ENCODE assay signal across 9 mouse cellular contexts in genomic region chr10:70246076-70246475, GRCm38 (mm10). TPM values are rescaled to one million over a fixed set of nuclear protein-coding genes. Genes with fewer than 3 reads are reported as not detected.
DNase-seq lines count a peak whose midpoint lies in the region; ATAC-seq and TF ChIP-seq lines count a peak whose summit lies in the region.
"Had no signal": no experiment of that assay in that cellular context is flagged by ENCODE, and none has a peak within 500 bp of the region (broad histone marks: within the 10 kb centered on the region; RNA-seq: fewer than 3 reads in every experiment).

No protein-coding gene starts in this region.

- H3K9me3 ChIP-seq in heart, postnatal 0 days (replicated peaks; ENCODE audit: control insufficient read depth, low read length), result no peaks in the 10 kb centered on the region
- H3K9me3 ChIP-seq in limb, embryonic 11.5 days (ENCODE audit: control insufficient read depth, low read length), result no peaks in the 10 kb centered on the region
- no peaks in the 10 kb centered on the region for H3K9me3 ChIP-seq in neural tube, embryonic 14.5 days (ENCODE audit: control insufficient read depth, low read length)

- H3K4me1 ChIP-seq in lung, adult 2 months (ENCODE audit: control insufficient read depth, insufficient read depth, low read length), result peaks cover 8% of the 10 kb centered on the region
- H3K4me1 ChIP-seq in heart, postnatal 0 days (ENCODE audit: control insufficient read depth, insufficient read depth), result no peaks in the 10 kb centered on the region
- H3K4me1 ChIP-seq in limb, embryonic 11.5 days (ENCODE audit: control insufficient read depth, insufficient read depth, low read length), result peaks cover 4% of the 10 kb centered on the region; the same call in 1 of the 2 replicates
- 0 out of 2 replicates have a peak, but pooled peaks cover 2% of the 10 kb centered on the region for H3K4me1 ChIP-seq in neural tube, embryonic 14.5 days (ENCODE audit: control insufficient read depth, insufficient read depth, low read length)

- ATAC-seq in heart, postnatal 0 days (ENCODE audit: insufficient read depth, low read depth), result no peak
- no peak for ATAC-seq in limb, embryonic 11.5 days (ENCODE audit: insufficient number of reproducible peaks, low FRiP score, low TSS enrichment, low read depth)
- no peak for ATAC-seq in neural tube, embryonic 14.5 days (ENCODE audit: low read depth)
- ATAC-seq in inflammation-experienced regulatory T-cells, adult 6 months, result no peak
- ATAC-seq in activated CD4-positive, CD25-positive, alpha-beta regulatory T cell, adult 4 months, result no peak

- H3K4me3 ChIP-seq in lung, adult 2 months (replicated peaks; ENCODE audit: extremely low read depth, low read depth, low read length), result peak overlapping the region; percentile 88
- peak overlapping the region; percentile 65; the same call in 1 of the 2 replicates for H3K4me3 ChIP-seq in heart, postnatal 0 days (ENCODE audit: low read depth, low read length)
- peak overlapping the region; percentile 59; the same call in 1 of the 2 replicates for H3K4me3 ChIP-seq in limb, embryonic 11.5 days (ENCODE audit: low read depth, low read length)
- peak overlapping the region; percentile 60; the same call in 1 of the 2 replicates for H3K4me3 ChIP-seq in neural tube, embryonic 14.5 days (ENCODE audit: low read depth, low read length)

- H3K27me3 ChIP-seq in heart, postnatal 0 days (ENCODE audit: control insufficient read depth, insufficient read depth, low read length), result peaks cover 16% of the 10 kb centered on the region
- peaks cover 31% of the 10 kb centered on the region for H3K27me3 ChIP-seq in limb, embryonic 11.5 days (ENCODE audit: control insufficient read depth, insufficient read depth, low read length)
- H3K27me3 ChIP-seq in neural tube, embryonic 14.5 days (ENCODE audit: control insufficient read depth, insufficient read depth, low read length), result peaks cover 14% of the 10 kb centered on the region; the same call in 1 of the 2 replicates

- 34% methylated on average over 9 of the region's 9 CpGs for WGBS in lung, adult 2 months
- 46% methylated on average over 9 of the region's 9 CpGs for WGBS in heart, postnatal 0 days
- WGBS in limb, embryonic 11.5 days, result 30% methylated on average over 9 of the region's 9 CpGs
- WGBS in neural tube, embryonic 14.5 days, result 18% methylated on average over 9 of the region's 9 CpGs

- peak overlapping the region; percentile 96 for H3K4me2 ChIP-seq in heart, postnatal 0 days (ENCODE audit: low read depth, low read length)
- peak overlapping the region; percentile 96 for H3K4me2 ChIP-seq in limb, embryonic 11.5 days (ENCODE audit: low read depth, severe bottlenecking)
- H3K4me2 ChIP-seq in neural tube, embryonic 14.5 days (ENCODE audit: low read depth, low read length), result peak overlapping the region; percentile 96

- no peak for DNase-seq in lung, adult 2 months
- no peak for DNase-seq in lung, postnatal 4 days
- no peak for DNase-seq in heart, postnatal 0 days (ENCODE audit: low spot score)
- peak; percentile 32 for DNase-seq in limb, embryonic 11.5 days (ENCODE audit: low spot score)
- DNase-seq in right cerebral cortex, adult 18-20 months, result no peak

- no peaks in the 10 kb centered on the region for H3K36me3 ChIP-seq in heart, postnatal 0 days (replicated peaks; ENCODE audit: control insufficient read depth, insufficient read depth, low read length)
- no peaks in the 10 kb centered on the region for H3K36me3 ChIP-seq in limb, embryonic 11.5 days (ENCODE audit: control insufficient read depth, insufficient read depth, low read length)
- no peaks in the 10 kb centered on the region for H3K36me3 ChIP-seq in neural tube, embryonic 14.5 days (ENCODE audit: control insufficient read depth, insufficient read depth, low read length)

- H3K27ac ChIP-seq in heart, postnatal 0 days (ENCODE audit: low read depth), result no peak overlapping the region
- H3K27ac ChIP-seq in limb, embryonic 11.5 days (replicated peaks; ENCODE audit: low read depth, low read length), result no peak overlapping the region
- no peak overlapping the region for H3K27ac ChIP-seq in neural tube, embryonic 14.5 days (ENCODE audit: low read depth, low read length)

- H3K9ac ChIP-seq in heart, postnatal 0 days (replicated peaks; ENCODE audit: low read depth, low read length), result no peak overlapping the region
- no peak overlapping the region for H3K9ac ChIP-seq in limb, embryonic 11.5 days (ENCODE audit: low read length)
- H3K9ac ChIP-seq in neural tube, embryonic 14.5 days (replicated peaks; ENCODE audit: low read depth, low read length), result peak overlapping the region; percentile 69; the same call in 1 of the 2 replicates

- no peak for TF ChIP-seq POLR2A in lung, adult 2 months (IDR thresholded peaks at IDR 0.05; ENCODE audit: borderline replicate concordance, extremely low read depth, low read depth, low read length)

- TF ChIP-seq CTCF in lung, adult 2 months (IDR thresholded peaks at IDR 0.05; ENCODE audit: insufficient read depth, low read length), result no peak
- no peak for TF ChIP-seq CTCF in heart, postnatal 0 days (IDR thresholded peaks at IDR 0.05; ENCODE audit: low read depth)

- TF ChIP-seq EP300 in heart, postnatal 0 days (IDR thresholded peaks at IDR 0.05; ENCODE audit: low read depth), result no peak

RNA-seq across cellular contexts. Expression of gene Slc16a9, which starts 1.2 kb away (rescaled TPM):
- polyA plus RNA-seq in lung, adult 2 months (2012; rRNA removed), result 47.8 and 53.2 TPM in 2 replicates
- 1.6 and 2.0 TPM in 2 replicates for total RNA-seq in heart, postnatal 0 days (2014; rRNA removed; ENCODE audit: low replicate concordance)
- polyA plus RNA-seq in heart, postnatal 0 days (2015; fragmentation: Nextera tagmentation; extraction: Ambion mirVana), result 0.77 and 0.86 TPM in 2 replicates
- 0.11 and 0.16 TPM in 2 replicates for polyA plus RNA-seq in limb, embryonic 11.5 days (2014; fragmentation: Nextera tagmentation; extraction: Ambion mirVana)
- 0.62 and 1.3 TPM in 2 replicates for polyA plus RNA-seq in neural tube, embryonic 14.5 days (2014; fragmentation: Nextera tagmentation; extraction: Ambion mirVana)
- not detected for polyA plus RNA-seq in inflammation-experienced regulatory T-cells, adult 6 months (2017; shearing (Covaris generic))
- not detected for polyA plus RNA-seq in activated CD4-positive, CD25-positive, alpha-beta regulatory T cell, adult 4 months (2017; shearing (Covaris generic))

RNA-seq across cellular contexts. Expression of gene Mrln, which starts 41.6 kb away (rescaled TPM):
- polyA plus RNA-seq in lung, adult 2 months (2012; rRNA removed), result 0.66 and 5.7 TPM in 2 replicates
- not detected in 2 replicates for total RNA-seq in heart, postnatal 0 days (2014; rRNA removed; ENCODE audit: low replicate concordance)
- polyA plus RNA-seq in heart, postnatal 0 days (2015; fragmentation: Nextera tagmentation; extraction: Ambion mirVana), result 0.51 TPM in 1 of 2 replicates, not detected in the other
- polyA plus RNA-seq in limb, embryonic 11.5 days (2014; fragmentation: Nextera tagmentation; extraction: Ambion mirVana), result 9.9 and 10.4 TPM in 2 replicates
- 0.82 and 1.3 TPM in 2 replicates for polyA plus RNA-seq in neural tube, embryonic 14.5 days (2014; fragmentation: Nextera tagmentation; extraction: Ambion mirVana)
- not detected for polyA plus RNA-seq in inflammation-experienced regulatory T-cells, adult 6 months (2017; shearing (Covaris generic))
- not detected for polyA plus RNA-seq in activated CD4-positive, CD25-positive, alpha-beta regulatory T cell, adult 4 months (2017; shearing (Covaris generic))
- polyA plus RNA-seq: Patski had no signal

Comparison
In these comparisons a context has a peak if more than half of its experiments do, and no peak if none do; other contexts are left out.
1. RNA of gene Slc16a9, which starts 1.2 kb away (polyA plus RNA-seq): 47.8 to 53.2 TPM in lung, adult 2 months; 0.77 to 0.86 TPM in heart, postnatal 0 days, 0.62 to 1.3 TPM in neural tube, embryonic 14.5 days, 0.11 to 0.16 TPM in limb, embryonic 11.5 days, not detected in activated CD4-positive, CD25-positive, alpha-beta regulatory T cell, adult 4 months and not detected in inflammation-experienced regulatory T-cells, adult 6 months; every median in the first group is over 10 times any median in the second.
2. Peak in every context shown above with its lines, with median percentiles within 50 percentile points of each other: H3K4me3 ChIP-seq and H3K4me2 ChIP-seq.